Mouse (Mus musculus): Measurements from ENCODE around the gene Pth2. TPM values are rescaled to one million over a fixed set of nuclear protein-coding genes. Genes with fewer than 3 reads are reported as not detected.

Gene Pth2
- not detected in 2 replicates for polyA plus RNA-seq (2015; fragmentation: Nextera tagmentation; extraction: Ambion mirVana)

DNA sequence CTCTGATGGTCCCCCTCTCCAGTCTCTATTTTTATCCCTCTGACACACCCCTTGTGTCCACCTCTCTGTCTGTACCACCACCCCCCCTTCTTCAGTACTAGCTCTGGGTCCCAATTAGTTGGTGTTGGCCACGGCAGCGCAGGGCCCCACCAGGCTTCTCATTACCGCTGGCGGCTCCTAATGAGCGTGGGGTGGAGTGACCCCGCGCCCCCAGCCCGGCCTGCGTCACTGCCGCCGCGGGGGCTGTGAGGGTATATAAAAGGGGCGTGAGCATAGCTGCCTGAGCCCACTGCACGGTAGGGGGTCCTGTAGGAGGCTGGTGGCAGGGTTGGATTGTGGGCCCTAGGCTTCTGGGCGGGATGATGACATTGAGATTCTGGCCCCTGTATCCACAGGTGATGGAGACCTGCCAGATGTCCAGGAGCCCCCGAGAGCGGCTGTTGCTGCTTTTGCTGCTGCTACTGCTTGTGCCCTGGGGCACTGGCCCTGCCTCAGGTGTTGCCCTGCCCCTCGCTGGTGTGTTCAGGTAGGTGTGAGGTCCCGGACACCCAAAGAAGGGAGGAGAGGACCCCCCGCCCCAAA, at the start of gene Pth2:
Pth2 (plus strand) TSS at position 100 of the 582 bp plus-strand sequence.
- no peak for ATAC-seq (ENCODE audit: extremely low read depth, insufficient number of reproducible peaks, low FRiP score, low TSS enrichment)
- peak within 1 kb of the TSS; percentile 40; the same call in 1 of the 2 replicates for H3K9ac ChIP-seq
- H3K27ac ChIP-seq (replicated peaks): no peak within 1 kb of the TSS
- peak within 1 kb of the TSS; percentile 44 for H3K4me3 ChIP-seq
- H3K9me3 ChIP-seq: no peaks in the 10 kb centered on the region
- H3K27me3 ChIP-seq (replicated peaks): peaks cover 100% of the 10 kb centered on the region
- H3K4me2 ChIP-seq: peak within 1 kb of the TSS; percentile 69
- no peaks in the 10 kb centered on the region for H3K36me3 ChIP-seq
- 21% methylated on average over 20 of the region's 20 CpGs for WGBS
- H3K4me1 ChIP-seq: peaks cover 27% of the 10 kb centered on the region

DNA sequence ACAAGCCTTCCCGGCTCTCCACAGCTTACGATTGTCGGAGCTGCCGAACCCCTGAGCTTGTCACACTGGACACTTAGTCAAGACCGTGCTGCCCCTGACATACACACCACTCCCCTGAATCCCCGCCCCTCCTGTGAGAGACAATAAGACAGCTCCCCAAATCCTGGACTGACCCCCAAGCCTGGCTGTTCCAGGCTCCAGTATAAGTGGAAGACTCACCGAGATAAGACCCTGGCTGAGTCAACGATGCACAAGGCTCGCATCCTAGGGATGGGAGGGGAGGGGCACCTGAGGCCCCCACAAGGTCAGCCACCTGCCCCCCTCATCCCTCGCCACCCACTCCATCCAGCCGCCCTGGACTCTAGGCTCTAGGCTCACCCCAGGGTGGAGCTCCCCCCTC, 48.9 kb upstream of the Pth2 start:
- H3K4me3 ChIP-seq: no peak overlapping the region
- H3K9me3 ChIP-seq: no peaks in the 10 kb centered on the region
- peak overlapping the region; percentile 58 for H3K9ac ChIP-seq
- no peak overlapping the region for H3K27ac ChIP-seq (replicated peaks)
- H3K27me3 ChIP-seq (replicated peaks): 0 out of 2 replicates have a peak, but pooled peaks cover 7% of the 10 kb centered on the region
- H3K4me2 ChIP-seq: no peak overlapping the region
- H3K36me3 ChIP-seq: peaks cover 8% of the 10 kb centered on the region
- peaks cover 35% of the 10 kb centered on the region for H3K4me1 ChIP-seq
- no peak for ATAC-seq (ENCODE audit: extremely low read depth, insufficient number of reproducible peaks, low FRiP score, low TSS enrichment)
- WGBS: 62% methylated on average over 11 of the region's 11 CpGs

DNA sequence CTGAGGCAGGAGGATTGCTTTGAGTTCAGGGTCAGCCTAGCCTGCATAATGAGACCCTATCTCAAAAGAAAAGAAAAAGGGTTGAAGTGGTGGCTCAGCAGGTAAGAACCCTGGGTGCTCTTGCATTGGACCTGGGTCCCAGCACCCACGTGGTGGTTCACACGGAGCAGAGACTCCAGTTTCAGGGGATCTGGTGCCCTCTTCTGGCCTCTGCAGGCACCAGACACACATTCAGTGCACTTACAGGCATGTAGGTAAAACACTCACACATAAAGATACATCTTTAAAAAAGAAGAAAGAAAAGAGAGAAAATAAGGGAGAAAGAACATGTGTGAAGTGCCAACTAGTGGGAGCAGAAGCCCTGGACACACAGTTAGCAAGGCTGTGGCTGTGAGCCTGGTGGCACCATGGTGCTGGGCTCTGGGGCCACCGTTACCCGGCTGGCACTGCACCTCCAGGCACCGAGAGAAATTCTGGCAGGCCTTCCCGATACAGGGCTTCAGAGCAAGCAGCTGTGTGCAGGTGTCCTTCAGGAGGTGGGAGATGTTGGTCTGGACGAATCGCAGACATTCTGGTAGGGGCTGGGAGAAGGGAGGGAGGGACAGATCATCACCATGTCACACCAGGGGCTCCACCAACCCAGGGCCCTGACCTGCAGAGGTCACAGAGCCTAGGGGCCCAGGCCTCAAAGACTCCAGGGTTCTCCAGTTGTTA, 47.2 kb upstream of the Pth2 start:
- ATAC-seq (ENCODE audit: extremely low read depth, insufficient number of reproducible peaks, low FRiP score, low TSS enrichment): no peak
- Histone ChIP-seq H3K4me1 (peaks cover 42% of the 10 kb centered on the region), H3K4me3 (no peak overlapping the region), H3K27me3 (replicated peaks) (peaks cover 7% of the 10 kb centered on the region; the same call in 1 of the 2 replicates), H3K4me2 (no peak overlapping the region), H3K9me3 (no peaks in the 10 kb centered on the region), H3K36me3 (no peaks in the 10 kb centered on the region), H3K9ac (no peak overlapping the region), H3K27ac (replicated peaks) (no peak overlapping the region)
- 75% methylated on average over 8 of the region's 8 CpGs for WGBS

DNA sequence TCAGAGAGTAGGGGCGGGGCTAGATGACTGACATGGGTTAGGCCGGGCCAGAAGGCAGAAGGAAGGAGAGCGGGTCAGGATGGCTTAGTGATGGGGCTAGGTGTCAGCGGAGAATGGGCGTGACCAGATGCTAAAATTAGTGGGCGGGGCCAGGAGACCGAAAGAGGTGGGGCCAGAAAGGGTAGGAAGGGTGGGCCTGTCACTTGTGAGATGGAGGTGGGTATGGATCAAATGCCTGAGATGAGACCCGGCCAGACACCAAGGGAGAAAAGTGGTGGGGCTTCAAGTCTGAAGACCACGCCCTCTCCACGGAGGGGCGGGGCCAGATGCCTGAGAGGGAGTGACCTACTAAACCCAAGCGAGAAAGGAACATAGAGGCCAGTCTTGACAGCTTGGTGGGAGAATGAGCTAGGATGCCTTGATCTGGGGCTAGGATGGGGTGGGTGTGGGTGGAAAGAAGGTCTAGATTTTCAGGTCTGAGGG, 46.2 kb upstream of the Pth2 start:
- Histone ChIP-seq H3K4me2 (peak overlapping the region; percentile 86), H3K9me3 (no peaks in the 10 kb centered on the region), H3K36me3 (no peaks in the 10 kb centered on the region), H3K4me3 (peak overlapping the region; percentile 76), H3K4me1 (peaks cover 41% of the 10 kb centered on the region), H3K27ac (replicated peaks) (no peak overlapping the region), H3K27me3 (replicated peaks) (peaks cover 7% of the 10 kb centered on the region; the same call in 1 of the 2 replicates), H3K9ac (no peak overlapping the region)
- ATAC-seq (ENCODE audit: extremely low read depth, insufficient number of reproducible peaks, low FRiP score, low TSS enrichment): peak; percentile 63
- 11% methylated on average over 12 of the region's 12 CpGs for WGBS

DNA sequence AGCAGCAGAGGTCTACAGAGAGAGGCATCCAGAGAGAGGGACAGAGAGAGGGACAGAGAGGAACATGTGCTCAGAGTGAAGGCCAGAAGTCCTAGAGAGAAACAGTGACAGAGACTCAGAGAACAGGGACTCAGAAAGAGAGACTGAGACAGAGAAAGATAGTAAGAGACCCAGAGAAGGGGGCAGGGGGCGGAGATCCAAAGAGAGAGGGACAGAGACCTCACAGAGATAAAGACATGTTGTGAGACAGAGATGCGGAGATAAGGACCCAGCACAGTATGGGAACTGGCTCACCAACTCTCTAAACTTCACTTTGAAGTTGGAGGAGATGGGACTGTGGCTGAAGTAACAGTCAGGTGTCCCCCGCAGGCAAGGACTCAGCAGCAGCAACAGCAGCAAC, 45.4 kb upstream of the Pth2 start:
- Histone ChIP-seq H3K9ac (peak overlapping the region; percentile 89), H3K27ac (replicated peaks) (0 out of 2 replicates have a peak overlapping the region, but pooled peaks have one; percentile 65)

DNA sequence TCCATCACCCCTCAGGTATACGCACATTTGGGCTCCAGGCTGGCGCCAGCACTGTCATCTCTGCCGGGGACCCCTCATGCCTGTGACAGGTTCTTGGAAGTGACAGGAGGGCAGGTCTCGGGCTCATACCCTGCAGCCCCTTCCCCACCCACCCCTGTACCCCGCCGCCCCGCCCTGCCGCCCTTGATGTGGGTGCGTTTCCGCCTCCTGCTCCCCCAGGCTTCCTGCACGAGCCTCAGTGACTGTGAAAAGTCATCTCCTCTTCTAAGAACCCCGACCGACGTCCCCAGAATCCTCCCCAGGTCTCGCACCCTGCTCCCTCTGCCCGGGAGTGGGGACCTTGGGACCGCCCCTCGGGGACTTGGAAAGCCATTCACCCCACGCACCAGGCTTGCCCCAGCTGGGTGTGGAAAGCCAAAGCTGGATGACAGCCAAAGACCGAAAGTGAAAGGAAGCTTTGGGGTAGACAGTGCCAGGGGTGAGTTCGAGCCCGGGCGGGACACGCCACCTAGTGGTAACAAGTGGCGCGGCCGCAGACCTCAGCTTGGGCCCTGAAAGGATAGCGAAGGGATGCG, 44.7 kb upstream of the Pth2 start, which contains the start of the genes Gm45713 and Flt3l:
Gm45713 (minus strand) TSS at position 239 of the 575 bp plus-strand sequence.
Flt3l (minus strand) TSS at position 440 of the 575 bp plus-strand sequence.
- Histone ChIP-seq H3K36me3 (no peaks in the 10 kb centered on the region), H3K9me3 (no peaks in the 10 kb centered on the region), H3K27me3 (replicated peaks) (peaks cover 7% of the 10 kb centered on the region; the same call in 1 of the 2 replicates), H3K27ac (replicated peaks) (peak within 1 kb of the TSS; percentile 65), H3K4me1 (peaks cover 39% of the 10 kb centered on the region), H3K4me2 (peak within 1 kb of the TSS; percentile 86), H3K9ac (peak within 1 kb of the TSS; percentile 89), H3K4me3 (peak within 1 kb of the TSS; percentile 76)
- WGBS: 2% methylated on average over 29 of the region's 29 CpGs
- ATAC-seq (ENCODE audit: extremely low read depth, insufficient number of reproducible peaks, low FRiP score, low TSS enrichment): peak; percentile 58

More for the DNA sequence above, 45.4 kb upstream of the Pth2 start:
- WGBS: 61% methylated on average over 3 of the region's 3 CpGs
- Histone ChIP-seq H3K9me3 (no peaks in the 10 kb centered on the region), H3K4me2 (peak overlapping the region; percentile 86), H3K27me3 (replicated peaks) (peaks cover 7% of the 10 kb centered on the region; the same call in 1 of the 2 replicates), H3K4me1 (peaks cover 39% of the 10 kb centered on the region), H3K36me3 (no peaks in the 10 kb centered on the region), H3K4me3 (peak overlapping the region; percentile 76)
- no peak for ATAC-seq (ENCODE audit: extremely low read depth, insufficient number of reproducible peaks, low FRiP score, low TSS enrichment)

DNA sequence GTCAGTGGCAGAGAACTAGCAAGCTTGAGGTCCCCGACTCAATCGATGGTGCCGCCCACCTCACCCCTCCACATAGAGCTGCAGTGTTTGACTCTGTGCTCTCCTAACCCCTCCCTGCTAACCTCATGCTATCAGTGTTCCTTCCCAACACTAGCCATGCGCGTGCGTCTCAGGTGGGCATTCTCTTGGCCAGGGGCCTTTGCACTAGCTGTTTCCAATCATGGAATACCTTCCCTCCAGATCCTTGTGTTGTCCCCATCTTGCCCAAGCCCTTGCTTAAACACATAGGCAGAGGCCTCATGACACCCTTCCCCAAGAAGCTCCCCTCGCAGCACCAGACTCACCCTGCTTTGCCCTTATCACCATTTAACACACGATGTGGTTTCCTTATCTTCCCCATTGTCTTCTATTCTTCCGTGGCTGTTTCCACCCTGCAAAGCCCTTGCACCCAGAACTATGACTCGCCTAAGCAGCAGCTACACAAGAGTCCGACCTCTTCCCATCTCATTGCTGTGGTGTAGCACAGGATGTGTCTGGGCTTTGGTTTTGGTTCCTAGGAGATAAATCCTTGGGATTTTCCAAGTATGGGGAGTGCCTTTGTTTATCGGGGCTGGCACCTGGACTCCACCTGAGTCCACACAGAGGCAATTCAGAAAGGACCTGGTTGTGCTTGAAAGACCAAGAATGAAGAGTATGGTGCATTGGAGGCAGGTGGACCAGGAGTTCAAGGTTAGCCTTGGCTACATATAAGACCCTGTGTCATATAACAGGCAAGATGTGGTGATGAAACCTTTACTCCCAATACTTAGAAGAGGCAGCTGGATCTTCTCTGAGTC, 43.4 kb upstream of the Pth2 start:
- no peak for ATAC-seq (ENCODE audit: extremely low read depth, insufficient number of reproducible peaks, low FRiP score, low TSS enrichment)
- WGBS: 57% methylated on average over 12 of the region's 12 CpGs

DNA sequence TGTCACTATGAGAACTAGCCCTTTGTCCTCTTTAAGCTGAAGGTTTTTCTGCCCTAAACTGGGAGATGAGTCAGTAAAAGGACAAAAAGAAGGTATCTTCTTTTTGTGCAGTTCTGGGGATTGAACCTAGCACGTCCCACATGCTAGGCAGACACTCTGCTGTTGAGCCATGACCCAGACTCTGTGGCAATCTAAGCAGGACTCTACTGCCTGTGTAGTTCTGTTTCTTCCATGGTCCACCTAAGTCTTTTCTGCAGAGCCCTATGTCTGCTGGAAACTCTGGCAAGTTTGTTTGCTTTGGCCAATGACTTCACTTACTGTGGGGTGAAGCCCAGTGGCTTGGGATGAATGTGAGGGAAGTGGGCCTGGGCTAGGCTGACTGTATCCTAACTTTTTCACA, 42.4 kb upstream of the Pth2 start:
- Histone ChIP-seq H3K4me2 (0 out of 2 replicates have a peak overlapping the region, but pooled peaks have one; percentile 28), H3K9ac (peak overlapping the region; percentile 50), H3K27me3 (replicated peaks) (peaks cover 7% of the 10 kb centered on the region; the same call in 1 of the 2 replicates), H3K9me3 (no peaks in the 10 kb centered on the region), H3K36me3 (peaks cover 18% of the 10 kb centered on the region), H3K27ac (replicated peaks) (0 out of 2 replicates have a peak overlapping the region, but pooled peaks have one; percentile 24), H3K4me1 (peaks cover 39% of the 10 kb centered on the region), H3K4me3 (no peak overlapping the region)
- 88% methylated on average over 1 of the region's 1 CpGs for WGBS
- no peak for ATAC-seq (ENCODE audit: extremely low read depth, insufficient number of reproducible peaks, low FRiP score, low TSS enrichment)

More for the DNA sequence above, 43.4 kb upstream of the Pth2 start:
- peaks cover 7% of the 10 kb centered on the region; the same call in 1 of the 2 replicates for H3K27me3 ChIP-seq (replicated peaks)
- no peak overlapping the region for H3K4me3 ChIP-seq
- peak overlapping the region; percentile 24; the same call in 1 of the 2 replicates for H3K27ac ChIP-seq (replicated peaks)
- H3K4me2 ChIP-seq: peak overlapping the region; percentile 28; the same call in 1 of the 2 replicates
- no peaks in the 10 kb centered on the region for H3K9me3 ChIP-seq
- peak overlapping the region; percentile 50 for H3K9ac ChIP-seq
- H3K36me3 ChIP-seq: peaks cover 8% of the 10 kb centered on the region
- H3K4me1 ChIP-seq: peaks cover 39% of the 10 kb centered on the region

DNA sequence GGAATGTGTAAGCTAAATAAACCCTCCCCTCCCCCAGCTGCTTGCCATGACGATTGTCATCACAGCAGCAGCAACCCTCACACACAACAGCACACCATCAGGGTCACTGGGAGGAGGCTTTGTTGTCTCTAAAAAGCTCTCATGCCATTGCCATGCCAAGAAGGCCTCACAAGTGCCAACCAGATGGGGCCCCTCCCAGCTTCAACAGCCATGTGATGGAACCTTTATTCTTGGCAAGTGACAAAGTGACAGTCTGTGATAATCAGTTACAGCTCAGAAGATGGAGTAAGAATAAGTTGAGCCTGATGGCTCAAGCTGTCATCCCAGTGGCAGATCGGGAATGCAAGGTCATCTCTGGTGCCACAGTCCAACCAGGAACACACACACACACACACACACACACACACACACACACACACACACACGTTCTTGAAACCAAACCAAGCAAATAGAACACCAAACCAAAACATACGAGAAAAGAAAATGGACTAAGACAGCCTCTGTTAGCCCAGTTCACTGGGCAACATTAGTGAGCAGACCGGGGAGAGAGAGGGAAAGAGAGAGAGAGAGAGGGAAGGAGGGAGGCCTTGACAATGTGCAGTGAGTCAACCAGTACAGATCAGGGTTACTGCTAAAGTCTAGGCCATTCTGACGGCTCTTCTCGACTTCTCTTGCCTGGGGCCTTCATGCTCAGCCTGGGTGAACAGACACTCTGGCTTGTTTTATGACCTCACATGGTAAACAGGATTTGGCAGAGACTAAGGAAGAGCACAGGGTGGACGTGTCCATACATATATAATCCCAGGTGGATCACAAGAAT, 40.7 kb upstream of the Pth2 start:
- no peak overlapping the region for H3K4me2 ChIP-seq
- WGBS: 76% methylated on average over 8 of the region's 8 CpGs
- no peak for ATAC-seq (ENCODE audit: extremely low read depth, insufficient number of reproducible peaks, low FRiP score, low TSS enrichment)
- H3K36me3 ChIP-seq: peaks cover 35% of the 10 kb centered on the region
- peaks cover 5% of the 10 kb centered on the region; the same call in 1 of the 2 replicates for H3K27me3 ChIP-seq (replicated peaks)
- H3K4me3 ChIP-seq: no peak overlapping the region
- H3K4me1 ChIP-seq: peaks cover 34% of the 10 kb centered on the region
- no peak overlapping the region for H3K9ac ChIP-seq
- H3K9me3 ChIP-seq: no peaks in the 10 kb centered on the region
- no peak overlapping the region for H3K27ac ChIP-seq (replicated peaks)

DNA sequence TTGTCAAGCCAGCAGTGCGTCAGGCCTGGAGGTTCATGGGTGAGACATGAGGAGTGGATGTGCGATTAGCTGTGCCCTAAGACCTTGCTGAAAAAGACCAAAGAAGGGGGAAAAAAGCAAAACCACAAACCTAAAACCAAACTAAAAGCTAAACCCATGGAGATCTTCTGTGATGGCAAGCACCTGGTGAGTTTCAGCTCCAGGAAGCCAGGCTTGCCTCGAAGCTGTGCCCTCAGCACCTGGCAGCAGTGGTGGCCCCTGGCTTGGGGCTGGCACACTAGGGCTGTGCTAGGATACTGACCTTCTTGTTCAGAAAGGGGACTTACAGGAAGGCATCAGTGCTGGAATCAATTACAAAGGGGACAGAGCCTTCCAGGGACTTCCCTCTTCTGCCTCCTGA, 39.5 kb upstream of the Pth2 start:
- Histone ChIP-seq H3K4me1 (peaks cover 27% of the 10 kb centered on the region), H3K27me3 (replicated peaks) (no peaks in the 10 kb centered on the region; the same call in 1 of the 2 replicates), H3K4me2 (no peak overlapping the region), H3K4me3 (no peak overlapping the region), H3K9ac (no peak overlapping the region), H3K9me3 (no peaks in the 10 kb centered on the region), H3K36me3 (peaks cover 46% of the 10 kb centered on the region), H3K27ac (replicated peaks) (no peak overlapping the region)
- WGBS: 86% methylated on average over 3 of the region's 3 CpGs
- ATAC-seq (ENCODE audit: extremely low read depth, insufficient number of reproducible peaks, low FRiP score, low TSS enrichment): no peak
